Mouse (Mus musculus): ENCODE measurements at regions not wholly inside any gene's neighbourhood (a gene's known extent, or its start where the extent isn't known, plus 50 kb on each side); places are given as distances from the start of the nearest gene placed in this dataset.

- peak; percentile 16 for DNase-seq
These were observed 57.5 kb upstream of the Etaa1 start for GRCm38 (mm10) chr11:18011101-18011733.

DNA sequence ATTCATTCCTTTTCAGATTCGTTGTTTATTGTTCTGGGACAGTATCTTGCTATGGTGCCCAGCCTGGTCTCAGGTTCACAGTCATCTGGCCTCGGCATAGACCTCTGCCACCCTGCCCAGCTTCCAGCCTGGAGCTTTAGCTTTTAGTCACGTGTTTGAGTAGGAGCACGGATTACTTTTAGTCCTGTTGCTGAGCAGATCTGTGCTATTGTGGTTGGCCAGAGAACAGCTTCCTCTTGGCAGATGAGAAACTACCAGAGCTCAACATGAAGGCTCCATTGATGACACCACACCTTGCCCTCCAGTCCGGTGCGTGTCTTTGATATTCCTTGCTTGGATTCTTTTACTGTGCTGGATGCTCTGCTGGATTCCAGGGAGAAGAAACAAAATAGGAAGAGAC lies 54.5 kb upstream of the Etaa1 start:
- DNase-seq = no peak

Data from gastrocnemius, postnatal 10 days (tissue).